Mouse (Mus musculus): ENCODE measurements around the gene Mcpt8.

GRCm38 (mm10) chr14:56103452-56103851, 18.4 kb upstream of the Mcpt8 start:
- TF ChIP-seq CTCF (IDR thresholded peaks at IDR 0.05; ENCODE audit: low read depth, low read length) (no peak), EP300 (IDR thresholded peaks at IDR 0.05; ENCODE audit: insufficient read depth, low read depth, low read length) (no peak)
